Mouse (Mus musculus): Measurements from ENCODE around the gene Adarb1. TPM values are rescaled to one million over a fixed set of nuclear protein-coding genes. Genes with fewer than 3 reads are reported as not detected.

Gene Adarb1
- polyA plus RNA-seq, 1 experiment from 2014 or later: 49.1 TPM

- WGBS: 94% methylated on average over 3 of the region's 3 CpGs
- no peak for TF ChIP-seq CTCF (IDR thresholded peaks at IDR 0.05; ENCODE audit: low read depth)
- Histone ChIP-seq H3K36me3 (ENCODE audit: insufficient read depth) (no peaks in the 10 kb centered on the region), H3K4me3 (ENCODE audit: low read depth, low read length) (no peak overlapping the region), H3K9me3 (ENCODE audit: low read depth, low read length) (no peaks in the 10 kb centered on the region), H3K27me3 (ENCODE audit: insufficient read depth, low read length) (peaks cover 15% of the 10 kb centered on the region; the same call in 1 of the 2 replicates), H3K9ac (no peak overlapping the region), H3K4me1 (ENCODE audit: insufficient read depth) (no peaks in the 10 kb centered on the region; the same call in 1 of the 2 replicates), H3K4me2 (no peak overlapping the region), H3K27ac (ENCODE audit: low read depth) (no peak overlapping the region)
- DNase-seq (no peak), ATAC-seq (ENCODE audit: insufficient read depth) (no peak)
These were observed 2.1 kb upstream of the Adarb1 start for GRCm38 (mm10) chr10:77420190-77420589.

- no peaks in the 10 kb centered on the region for H3K36me3 ChIP-seq (ENCODE audit: insufficient read depth)
- DNase-seq (peak; percentile 48), ATAC-seq (ENCODE audit: insufficient read depth) (peak; percentile 79)
- H3K4me2 ChIP-seq: peak overlapping the region; percentile 89
- TF ChIP-seq CTCF (IDR thresholded peaks at IDR 0.05; ENCODE audit: low read depth): no peak
- H3K27me3 ChIP-seq (ENCODE audit: insufficient read depth, low read length): peaks cover 15% of the 10 kb centered on the region; the same call in 1 of the 2 replicates
- H3K27ac ChIP-seq (ENCODE audit: low read depth): 0 out of 2 replicates have a peak overlapping the region, but pooled peaks have one; percentile 6
- H3K4me3 ChIP-seq (ENCODE audit: low read depth, low read length): peak overlapping the region; percentile 79
- H3K9me3 ChIP-seq (ENCODE audit: low read depth, low read length): no peaks in the 10 kb centered on the region
- peak overlapping the region; percentile 68 for H3K9ac ChIP-seq
- no peaks in the 10 kb centered on the region; the same call in 1 of the 2 replicates for H3K4me1 ChIP-seq (ENCODE audit: insufficient read depth)
- under 1% methylated on average over 63 of the region's 70 CpGs for WGBS
These were observed 599 bp downstream of the Adarb1 start for GRCm38 (mm10) chr10:77417240-77418102.

- no peak for ATAC-seq (ENCODE audit: insufficient read depth)
- H3K9me3 ChIP-seq (ENCODE audit: low read depth, low read length): no peaks in the 10 kb centered on the region
- peak overlapping the region; percentile 79 for H3K4me3 ChIP-seq (ENCODE audit: low read depth, low read length)
- H3K4me2 ChIP-seq: peak overlapping the region; percentile 89
- peak; percentile 34 for DNase-seq
- no peak overlapping the region for H3K27ac ChIP-seq (ENCODE audit: low read depth)
- 6% methylated on average over 24 of the region's 24 CpGs for WGBS
- H3K4me1 ChIP-seq (ENCODE audit: insufficient read depth): no peaks in the 10 kb centered on the region; the same call in 1 of the 2 replicates
- peaks cover 15% of the 10 kb centered on the region; the same call in 1 of the 2 replicates for H3K27me3 ChIP-seq (ENCODE audit: insufficient read depth, low read length)
- H3K36me3 ChIP-seq (ENCODE audit: insufficient read depth): no peaks in the 10 kb centered on the region
- TF ChIP-seq CTCF (IDR thresholded peaks at IDR 0.05; ENCODE audit: low read depth): no peak
- H3K9ac ChIP-seq: peak overlapping the region; percentile 68
These were observed 1.3 kb downstream of the Adarb1 start for GRCm38 (mm10) chr10:77416666-77417239.

GRCm38 (mm10) chr10:77415867-77416266 is 2.2 kb downstream of the Adarb1 start:
- TF ChIP-seq CTCF (IDR thresholded peaks at IDR 0.05; ENCODE audit: low read depth): no peak
- Histone ChIP-seq H3K27ac (ENCODE audit: low read depth) (no peak overlapping the region), H3K9ac (no peak overlapping the region), H3K27me3 (ENCODE audit: insufficient read depth, low read length) (peaks cover 15% of the 10 kb centered on the region; the same call in 1 of the 2 replicates), H3K4me2 (peak overlapping the region; percentile 89), H3K9me3 (ENCODE audit: low read depth, low read length) (no peaks in the 10 kb centered on the region), H3K36me3 (ENCODE audit: insufficient read depth) (no peaks in the 10 kb centered on the region), H3K4me3 (ENCODE audit: low read depth, low read length) (peak overlapping the region; percentile 79), H3K4me1 (ENCODE audit: insufficient read depth) (no peaks in the 10 kb centered on the region; the same call in 1 of the 2 replicates)
- peak; percentile 39 for DNase-seq
- WGBS: 83% methylated on average over 5 of the region's 5 CpGs
- no peak for ATAC-seq (ENCODE audit: insufficient read depth)

GRCm38 (mm10) chr10:77413791-77414190 is 4.3 kb downstream of the Adarb1 start:
- DNase-seq (no peak), ATAC-seq (ENCODE audit: insufficient read depth) (no peak)
- Histone ChIP-seq H3K4me2 (no peak overlapping the region), H3K36me3 (ENCODE audit: insufficient read depth) (no peaks in the 10 kb centered on the region; the same call in 1 of the 2 replicates), H3K9ac (no peak overlapping the region), H3K27ac (ENCODE audit: low read depth) (no peak overlapping the region), H3K27me3 (ENCODE audit: insufficient read depth, low read length) (peaks cover 15% of the 10 kb centered on the region; the same call in 1 of the 2 replicates), H3K9me3 (ENCODE audit: low read depth, low read length) (no peaks in the 10 kb centered on the region), H3K4me1 (ENCODE audit: insufficient read depth) (no peaks in the 10 kb centered on the region; the same call in 1 of the 2 replicates), H3K4me3 (ENCODE audit: low read depth, low read length) (no peak overlapping the region)
- no peak for TF ChIP-seq CTCF (IDR thresholded peaks at IDR 0.05; ENCODE audit: low read depth)
- 61% methylated on average over 2 of the region's 2 CpGs for WGBS

- Histone ChIP-seq H3K9ac (no peak overlapping the region), H3K27me3 (ENCODE audit: insufficient read depth, low read length) (no peaks in the 10 kb centered on the region), H3K4me2 (no peak overlapping the region), H3K4me1 (ENCODE audit: insufficient read depth) (no peaks in the 10 kb centered on the region), H3K27ac (ENCODE audit: low read depth) (no peak overlapping the region), H3K9me3 (ENCODE audit: low read depth, low read length) (no peaks in the 10 kb centered on the region), H3K4me3 (ENCODE audit: low read depth, low read length) (no peak overlapping the region), H3K36me3 (ENCODE audit: insufficient read depth) (peaks cover 4% of the 10 kb centered on the region; the same call in 1 of the 2 replicates)
- no peak for TF ChIP-seq CTCF (IDR thresholded peaks at IDR 0.05; ENCODE audit: low read depth)
- DNase-seq (no peak), ATAC-seq (ENCODE audit: insufficient read depth) (no peak)
- 50% methylated on average over 2 of the region's 2 CpGs for WGBS
These were observed 8.9 kb downstream of the Adarb1 start for GRCm38 (mm10) chr10:77409154-77409553.

- WGBS: 80% methylated on average over 9 of the region's 9 CpGs
- Histone ChIP-seq H3K9me3 (ENCODE audit: low read depth, low read length) (no peaks in the 10 kb centered on the region), H3K27me3 (ENCODE audit: insufficient read depth, low read length) (no peaks in the 10 kb centered on the region), H3K9ac (no peak overlapping the region), H3K4me1 (ENCODE audit: insufficient read depth) (no peaks in the 10 kb centered on the region), H3K36me3 (ENCODE audit: insufficient read depth) (peaks cover 4% of the 10 kb centered on the region; the same call in 1 of the 2 replicates), H3K4me2 (no peak overlapping the region), H3K27ac (ENCODE audit: low read depth) (no peak overlapping the region), H3K4me3 (ENCODE audit: low read depth, low read length) (no peak overlapping the region)
- no peak for DNase-seq
- TF ChIP-seq CTCF (IDR thresholded peaks at IDR 0.05; ENCODE audit: low read depth): no peak
- no peak for ATAC-seq (ENCODE audit: insufficient read depth)
These were observed 9.8 kb downstream of the Adarb1 start for GRCm38 (mm10) chr10:77408241-77408640.

Measured in lung, embryonic 14.5 days (tissue).